Mouse (Mus musculus) gastrocnemius, adult 2 months (tissue): ENCODE results near the gene 1190007I07Rik. TPM values are rescaled to one million over a fixed set of nuclear protein-coding genes. Genes with fewer than 3 reads are reported as not detected.
"Not testable (repeated sequence)": the region's sequence is repeated elsewhere in the genome, so short reads cannot be mapped to it uniquely, and the experiment has no call there.

Source experiments
- DNase-seq: peaks from one replicate; pipeline ENCODE4 v3.0.0; 2022
- H3K27ac ChIP-seq: fragments of 200-600 bp; 2 replicates; pipeline ENCODE4 v1.8.1; 2022; ENCODE audit warnings: mild to moderate bottlenecking
- H3K4me3 ChIP-seq: fragments of 200-600 bp; 2 replicates; pipeline ENCODE4 v1.8.1; 2022; ENCODE audit warnings: mild to moderate bottlenecking, moderate library complexity
- CTCF ChIP-seq: fragments of 200-600 bp; IDR thresholded peaks from 2 replicates; pipeline ENCODE4 v1.8.1; 2022; ENCODE audit warnings: antibody characterized with exemption, mild to moderate bottlenecking, moderate library complexity
- intact Hi-C: fragments of 180-260 bp; cut with DNase I; formaldehyde crosslinking; loops from one replicate; pipeline ENCODE4 v1.15.1; 2025
- total RNA-seq, 2 experiments: library from RNA; stranded (reverse); gene quantifications; 2 replicates each; pipeline ENCODE4 v1.2.3; 2021

1190007I07Rik gene
- total RNA-seq, 2 experiments from 2014 or later: 31.5 to 43.1 TPM

- Histone ChIP-seq H3K27ac (no peak overlapping the region), H3K4me3 (no peak overlapping the region)
- DNase-seq: no peak
- no peak for TF ChIP-seq CTCF
- intact Hi-C loops: no loop called here
These were observed 23.1 kb upstream of the 1190007I07Rik start for GRCm38 (mm10) chr10:82646083-82646482.

- intact Hi-C loops: no loop called here
- no peak for DNase-seq
- TF ChIP-seq CTCF: no peak
These were observed 18.5 kb upstream of the 1190007I07Rik start for GRCm38 (mm10) chr10:82641481-82641880.

GRCm38 (mm10) chr10:82639032-82639698 lies 16.1 kb upstream of the 1190007I07Rik start:
- TF ChIP-seq CTCF: 0 out of 2 replicates have a peak, but pooled peaks have one; percentile 19
- no peak overlapping the region for H3K4me3 ChIP-seq
- intact Hi-C loops: no loop called here
- no peak for DNase-seq
- H3K27ac ChIP-seq: no peak overlapping the region

More at GRCm38 (mm10) chr10:82641481-82641880, 18.5 kb upstream of the 1190007I07Rik start:
- Histone ChIP-seq H3K4me3 (no peak overlapping the region), H3K27ac (no peak overlapping the region)

- H3K4me3 ChIP-seq: no peak overlapping the region
- TF ChIP-seq CTCF: no peak
- intact Hi-C loops: no loop called here
- H3K27ac ChIP-seq: peak overlapping the region; percentile 32; the same call in 1 of the 2 replicates
- no peak for DNase-seq
These were observed 13.3 kb upstream of the 1190007I07Rik start for GRCm38 (mm10) chr10:82636321-82636720.

- intact Hi-C loops: no loop called here
- TF ChIP-seq CTCF: no peak
- no peak overlapping the region for H3K4me3 ChIP-seq
- no peak overlapping the region for H3K27ac ChIP-seq
- no peak for DNase-seq
These were observed 11.3 kb upstream of the 1190007I07Rik start for GRCm38 (mm10) chr10:82634348-82634747.

- no peak for TF ChIP-seq CTCF
- intact Hi-C loops: no loop called here
- H3K27ac ChIP-seq: no peak overlapping the region
- H3K4me3 ChIP-seq: no peak overlapping the region
- no peak for DNase-seq
These were observed 9.7 kb upstream of the 1190007I07Rik start for GRCm38 (mm10) chr10:82632496-82633280.

GRCm38 (mm10) chr10:82631133-82631532 lies 8.1 kb upstream of the 1190007I07Rik start:
- intact Hi-C loops: no loop called here
- DNase-seq: no peak
- no peak for TF ChIP-seq CTCF
- Histone ChIP-seq H3K4me3 (no peak overlapping the region), H3K27ac (no peak overlapping the region)

GRCm38 (mm10) chr10:82630497-82630896 lies 7.5 kb upstream of the 1190007I07Rik start:
- H3K27ac ChIP-seq: peak overlapping the region; percentile 92
- TF ChIP-seq CTCF: no peak
- peak overlapping the region; percentile 84 for H3K4me3 ChIP-seq
- intact Hi-C loops: no loop called here
- no peak for DNase-seq

- peak; percentile 96 for DNase-seq
- intact Hi-C loops: not testable (repeated sequence)
- Histone ChIP-seq H3K27ac (peak within 1 kb of the TSS; percentile 92), H3K4me3 (peak within 1 kb of the TSS; percentile 84)
These were observed 6.7 kb upstream of the 1190007I07Rik start, which contains the start of gene Tdg for GRCm38 (mm10) chr10:82629586-82630255. Gene Tdg (plus strand): TSS chr10:82629828.

- H3K4me3 ChIP-seq: peak overlapping the region; percentile 84
- no peak for TF ChIP-seq CTCF
- intact Hi-C loops: no loop called here
- H3K27ac ChIP-seq: peak overlapping the region; percentile 92
- DNase-seq: no peak
These were observed 6.1 kb upstream of the 1190007I07Rik start for GRCm38 (mm10) chr10:82629111-82629585.

- H3K27ac ChIP-seq: peak overlapping the region; percentile 97
- intact Hi-C loops, DNase-seq: not testable (repeated sequence)
- H3K4me3 ChIP-seq: peak overlapping the region; percentile 88
These were observed 515 bp upstream of the 1190007I07Rik start for GRCm38 (mm10) chr10:82623553-82623932.

GRCm38 (mm10) chr10:82622235-82622634 lies 793 bp downstream of the 1190007I07Rik start:
- Histone ChIP-seq H3K27ac (peak overlapping the region; percentile 97), H3K4me3 (peak overlapping the region; percentile 88)
- DNase-seq: no peak
- no peak for TF ChIP-seq CTCF
- intact Hi-C loops: no loop called here

- intact Hi-C loops, DNase-seq, H3K4me3 ChIP-seq, H3K27ac ChIP-seq: not testable (repeated sequence)
These were observed 28.6 kb downstream of the 1190007I07Rik start for GRCm38 (mm10) chr10:82594421-82594820.

- intact Hi-C loops, H3K4me3 ChIP-seq, H3K27ac ChIP-seq, DNase-seq: not testable (repeated sequence)
These were observed 33.4 kb downstream of the 1190007I07Rik start for GRCm38 (mm10) chr10:82589673-82590072.

GRCm38 (mm10) chr10:82571091-82571490 lies 51.9 kb downstream of the 1190007I07Rik start:
- H3K27ac ChIP-seq, H3K4me3 ChIP-seq, intact Hi-C loops, DNase-seq: not testable (repeated sequence)
